Mouse (Mus musculus): ENCODE measurements around the gene Ranbp10.

DNA sequence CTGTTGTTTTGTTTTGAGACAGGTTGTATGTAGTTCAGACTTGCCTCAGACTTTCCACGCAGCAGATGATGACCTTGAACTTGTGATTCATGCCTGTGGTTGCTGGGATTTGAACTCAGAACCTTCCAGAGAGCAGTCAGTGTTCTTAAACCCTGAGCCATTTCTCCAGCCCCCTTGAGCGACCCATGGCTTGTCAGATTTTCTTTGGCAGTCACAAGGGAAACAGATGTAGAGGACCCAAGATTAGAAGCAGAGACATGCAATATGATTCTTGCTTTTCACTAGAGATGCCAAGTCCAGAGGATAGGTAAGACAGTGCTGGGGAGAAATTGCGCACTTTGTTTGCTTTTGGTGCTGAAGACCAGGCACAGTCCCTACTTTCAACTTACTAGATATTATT, 26.0 kb upstream of the Ranbp10 start, which contains the start of gene Cenpt:
- no peak for TF ChIP-seq CTCF (IDR thresholded peaks at IDR 0.05; ENCODE audit: low read depth, low read length)
- TF ChIP-seq POLR2A (IDR thresholded peaks at IDR 0.05; ENCODE audit: borderline replicate concordance, low read depth, low read length): no peak

All from bone marrow macrophage, adult 2 months (primary cell).